Mouse (Mus musculus) E14TG2a.4 (cell line): ENCODE results near the gene Tectb.

ENCODE experiments used
- CTCF ChIP-seq: conservative IDR thresholded peaks from 2 replicates; pipeline ENCODE4 v1.5.1; 2014; ENCODE audit warnings: low read length
- NANOG ChIP-seq: IDR thresholded peaks from 2 replicates; pipeline ENCODE4 v1.6.1; 2014; ENCODE audit warnings: borderline replicate concordance, low read length, mixed read lengths
- POU5F1 ChIP-seq: IDR thresholded peaks from 2 replicates; pipeline ENCODE4 v1.6.1; 2014; ENCODE audit warnings: low read length, borderline replicate concordance

DNA sequence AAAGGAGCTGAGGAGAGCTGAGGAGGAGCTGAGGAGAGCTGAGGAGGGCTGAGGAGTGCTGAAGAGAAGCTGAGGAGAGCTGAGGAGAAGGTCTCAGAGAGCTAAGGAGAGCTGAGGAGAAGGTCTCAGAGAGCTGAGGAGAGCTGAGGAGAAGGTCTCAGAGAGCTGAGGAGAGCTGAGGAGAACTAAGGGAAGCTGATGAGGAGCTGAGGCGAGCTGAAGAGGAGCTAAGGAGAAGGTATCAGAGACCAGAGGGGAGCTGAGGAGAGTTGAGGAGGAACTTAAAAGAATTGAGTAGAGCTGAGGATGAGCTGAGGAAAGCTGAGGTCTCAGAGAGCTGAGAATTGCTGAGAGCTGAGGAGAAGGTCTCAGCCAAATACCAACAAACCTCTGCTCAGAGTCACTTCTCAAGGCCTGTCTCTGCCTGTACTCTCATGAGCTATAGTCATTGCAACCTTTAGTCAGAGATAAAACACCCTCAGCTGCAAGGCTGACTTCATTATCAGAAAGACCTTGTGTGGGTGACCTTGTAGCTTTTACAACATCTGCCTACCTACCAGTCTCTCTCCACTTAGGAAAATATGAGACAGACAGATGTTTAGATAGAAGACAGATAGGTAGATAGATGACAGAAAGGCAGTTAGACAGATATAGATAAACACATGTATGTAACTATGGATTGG lies 15.2 kb upstream of the Tectb start:
- no peak for TF ChIP-seq CTCF
- TF ChIP-seq NANOG = no peak
- TF ChIP-seq POU5F1 = no peak
